Mouse (Mus musculus): ENCODE results near the gene Nat8f6.

DNA sequence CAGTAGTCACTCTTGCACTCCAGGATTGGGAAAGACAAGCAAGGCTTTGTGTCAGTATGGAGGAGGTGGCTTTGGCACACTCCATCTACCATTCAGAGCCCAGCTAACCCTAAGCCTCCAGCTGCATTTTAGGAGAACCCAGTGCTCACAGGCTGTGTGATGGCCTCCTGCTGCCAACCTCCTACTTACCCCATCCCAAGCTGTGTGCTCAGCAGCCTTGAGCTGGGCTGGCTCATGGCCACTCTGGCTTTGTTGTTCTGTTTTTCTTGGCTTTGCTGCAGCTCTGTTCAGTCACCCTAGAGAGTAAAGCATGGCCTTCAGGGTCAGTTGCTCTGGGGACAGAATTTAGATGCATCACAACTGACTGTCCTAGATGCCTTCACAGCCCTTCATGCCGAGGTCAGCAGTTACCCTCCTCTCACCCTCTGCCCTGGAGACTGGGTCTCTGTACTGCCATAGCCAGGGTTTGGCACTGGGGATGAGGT is 35.5 kb upstream of the Nat8f6 start:
- TF ChIP-seq CTCF (IDR thresholded peaks at IDR 0.05; ENCODE audit: low read depth) (no peak), EP300 (IDR thresholded peaks at IDR 0.05; ENCODE audit: low read depth) (no peak)

Measured in liver, postnatal 0 days (tissue).